In the genomic region with DNA sequence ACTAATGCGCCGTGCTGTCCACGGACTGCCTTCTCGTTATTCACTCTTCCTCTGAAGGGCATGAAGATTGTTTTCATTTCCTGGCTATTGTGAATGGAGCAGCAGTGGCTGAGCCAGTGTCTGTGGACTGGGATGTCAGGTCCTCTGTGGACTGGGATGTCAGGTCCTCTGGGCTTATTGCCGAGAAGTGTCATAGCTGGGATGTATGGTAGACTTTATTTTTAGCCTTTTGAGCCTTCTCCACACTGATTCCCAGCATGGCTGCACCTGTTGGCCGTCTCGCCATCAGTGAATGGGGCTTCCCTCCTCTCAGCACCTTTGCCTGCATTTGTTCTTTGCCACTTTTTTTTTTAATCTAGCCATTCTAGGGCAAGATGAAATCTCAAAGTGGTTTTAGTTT, we compare ENCODE assay signal across 27 mouse cellular contexts.
DNase-seq lines count a peak whose midpoint lies in the region; ATAC-seq and TF ChIP-seq lines count a peak whose summit lies in the region.
"Had no signal": no experiment of that assay in that cellular context is flagged by ENCODE, and none has a peak within 500 bp of the region (broad histone marks: within the 10 kb centered on the region; RNA-seq: fewer than 3 reads in every experiment).

No protein-coding gene starts in this region.

- H3K4me2 ChIP-seq in heart, embryonic 12.5 days = no peak overlapping the region
- no peak overlapping the region for H3K4me2 ChIP-seq in heart, postnatal 0 days (ENCODE audit: low read depth, low read length)
- no peak overlapping the region for H3K4me2 ChIP-seq in heart, embryonic 11.5 days
- H3K4me2 ChIP-seq: embryonic facial prominence, embryonic 13.5 days; hindbrain, embryonic 14.5 days; limb, embryonic 15.5 days; liver, embryonic 13.5 days; midbrain, embryonic 12.5 days; neural tube, embryonic 13.5 days had no signal

- no peak for TF ChIP-seq EP300 in heart, postnatal 0 days (IDR thresholded peaks at IDR 0.05; ENCODE audit: low read depth)

- no peaks in the 10 kb centered on the region for H3K36me3 ChIP-seq in heart, embryonic 12.5 days
- no peaks in the 10 kb centered on the region for H3K36me3 ChIP-seq in heart, postnatal 0 days (replicated peaks; ENCODE audit: control insufficient read depth, insufficient read depth, low read length)
- no peaks in the 10 kb centered on the region for H3K36me3 ChIP-seq in heart, embryonic 11.5 days (ENCODE audit: control insufficient read depth, insufficient read depth, low read length)
- H3K36me3 ChIP-seq: embryonic facial prominence, embryonic 13.5 days; forebrain, embryonic 10.5 days; limb, embryonic 10.5 days; limb, embryonic 15.5 days; liver, embryonic 13.5 days; midbrain, embryonic 12.5 days; neural tube, embryonic 13.5 days had no signal

- no peak for TF ChIP-seq CTCF in heart, postnatal 0 days (IDR thresholded peaks at IDR 0.05; ENCODE audit: low read depth)

- H3K4me3 ChIP-seq in heart, embryonic 12.5 days = no peak overlapping the region
- H3K4me3 ChIP-seq in heart, postnatal 0 days (ENCODE audit: low read depth, low read length) = no peak overlapping the region
- H3K4me3 ChIP-seq in heart, embryonic 11.5 days (ENCODE audit: low read depth, low read length) = no peak overlapping the region
- H3K4me3 ChIP-seq: embryonic facial prominence, embryonic 13.5 days; forebrain, embryonic 10.5 days; limb, embryonic 10.5 days; limb, embryonic 15.5 days; liver, embryonic 13.5 days; megakaryocyte, embryonic 14.5 days; midbrain, embryonic 12.5 days; neural tube, embryonic 13.5 days had no signal

- ATAC-seq in heart, embryonic 12.5 days (ENCODE audit: insufficient number of reproducible peaks, low FRiP score) = no peak
- ATAC-seq in heart, postnatal 0 days (ENCODE audit: insufficient read depth, low read depth) = no peak
- no peak for ATAC-seq in heart, embryonic 11.5 days (replicated peaks; ENCODE audit: insufficient number of reproducible peaks, low FRiP score, low TSS enrichment)
- ATAC-seq: forebrain, postnatal 0 days; intestine, postnatal 0 days; lung, postnatal 0 days had no signal

- WGBS in heart, embryonic 12.5 days = 66% methylated on average over 7 of the region's 7 CpGs
- 32% methylated on average over 7 of the region's 7 CpGs for WGBS in heart, postnatal 0 days
- WGBS in heart, embryonic 11.5 days (ENCODE audit: insufficient replicate concordance) = 70% methylated on average over 7 of the region's 7 CpGs

- 0 out of 2 replicates have a peak, but pooled peaks cover 3% of the 10 kb centered on the region for H3K27me3 ChIP-seq in heart, embryonic 12.5 days (replicated peaks)
- H3K27me3 ChIP-seq in heart, postnatal 0 days (ENCODE audit: control insufficient read depth, insufficient read depth, low read length) = no peaks in the 10 kb centered on the region
- H3K27me3 ChIP-seq in heart, embryonic 11.5 days (ENCODE audit: control insufficient read depth, insufficient read depth, low read length) = no peaks in the 10 kb centered on the region
- H3K27me3 ChIP-seq: embryonic facial prominence, embryonic 13.5 days; limb, embryonic 15.5 days; liver, embryonic 13.5 days; midbrain, embryonic 12.5 days; neural tube, embryonic 13.5 days had no signal

- peak overlapping the region; percentile 69 for H3K27ac ChIP-seq in heart, embryonic 12.5 days (ENCODE audit: poor library complexity, severe bottlenecking)
- H3K27ac ChIP-seq in heart, postnatal 0 days (ENCODE audit: low read depth) = peak overlapping the region; percentile 73
- H3K27ac ChIP-seq in heart, embryonic 11.5 days (ENCODE audit: low read depth, low read length) = no peak overlapping the region
- H3K27ac ChIP-seq: embryonic facial prominence, embryonic 13.5 days; forebrain, embryonic 10.5 days; hindbrain, embryonic 14.5 days; limb, embryonic 10.5 days; limb, embryonic 15.5 days; liver, embryonic 13.5 days; midbrain, embryonic 12.5 days; neural tube, embryonic 13.5 days had no signal

- no peak overlapping the region for H3K9ac ChIP-seq in heart, embryonic 12.5 days
- no peak overlapping the region for H3K9ac ChIP-seq in heart, postnatal 0 days (replicated peaks; ENCODE audit: low read depth, low read length)
- no peak overlapping the region for H3K9ac ChIP-seq in heart, embryonic 11.5 days (ENCODE audit: low read depth, low read length)
- H3K9ac ChIP-seq: embryonic facial prominence, embryonic 13.5 days; forebrain, postnatal 0 days; hindbrain, embryonic 14.5 days; limb, embryonic 15.5 days; liver, embryonic 13.5 days; midbrain, embryonic 12.5 days; neural tube, embryonic 13.5 days had no signal

- H3K4me1 ChIP-seq in heart, embryonic 12.5 days (replicated peaks) = peaks cover 18% of the 10 kb centered on the region
- peaks cover 13% of the 10 kb centered on the region; the same call in 1 of the 2 replicates for H3K4me1 ChIP-seq in heart, postnatal 0 days (ENCODE audit: control insufficient read depth, insufficient read depth)
- H3K4me1 ChIP-seq in heart, embryonic 11.5 days (ENCODE audit: control insufficient read depth, insufficient read depth, low read length) = peaks cover 7% of the 10 kb centered on the region; the same call in 1 of the 2 replicates
- H3K4me1 ChIP-seq: embryonic facial prominence, embryonic 13.5 days; limb, embryonic 10.5 days; limb, embryonic 15.5 days; liver, embryonic 13.5 days; megakaryocyte, embryonic 14.5 days; neural tube, embryonic 13.5 days had no signal

- H3K9me3 ChIP-seq in heart, embryonic 12.5 days (replicated peaks) = 0 out of 2 replicates have a peak, but pooled peaks cover 3% of the 10 kb centered on the region
- H3K9me3 ChIP-seq in heart, postnatal 0 days (replicated peaks; ENCODE audit: control insufficient read depth, low read length) = no peaks in the 10 kb centered on the region
- H3K9me3 ChIP-seq in heart, embryonic 11.5 days (replicated peaks; ENCODE audit: control insufficient read depth, low read length) = no peaks in the 10 kb centered on the region
- H3K9me3 ChIP-seq: embryonic facial prominence, embryonic 13.5 days; forebrain, embryonic 10.5 days; limb, embryonic 10.5 days; limb, embryonic 15.5 days; liver, embryonic 13.5 days; midbrain, embryonic 12.5 days; neural tube, embryonic 13.5 days had no signal

- peak; percentile 24 for DNase-seq in cerebellum, adult 8-10 months
- DNase-seq in cerebellum, adult 9-11 months = no peak
- no peak for DNase-seq in heart, adult 9 months (ENCODE audit: low spot score in 2 of 2)
- peak; percentile 9 for DNase-seq in heart, postnatal 0 days (ENCODE audit: low spot score)
- DNase-seq in spleen, adult 18-20 months = no peak
- DNase-seq: forebrain, postnatal 0 days; kidney, adult 9 months; kidney, postnatal 10 days; layer of hippocampus, adult 9-11 months; liver, embryonic 13.5 days; lung, adult 18-20 months; lung, postnatal 4 days; right cerebral cortex, postnatal 4 days; thymus, adult 2 months; thymus, postnatal 36 days had no signal

Comparison
In these comparisons a context has a peak if more than half of its experiments do, and no peak if none do; other contexts are left out.
1. DNase-seq: peak in cerebellum, adult 8-10 months (single experiment) and heart, postnatal 0 days (single experiment); none in cerebellum, adult 9-11 months (single experiment), heart, adult 9 months (0 of 2) and spleen, adult 18-20 months (0 of 2).